Mouse (Mus musculus): ENCODE measurements around the gene Pgap3. TPM values are rescaled to one million over a fixed set of nuclear protein-coding genes. Genes with fewer than 3 reads are reported as not detected.

The Pgap3 gene
- polyA plus RNA-seq, 1 experiment from 2014 or later: 6.7 TPM

DNA sequence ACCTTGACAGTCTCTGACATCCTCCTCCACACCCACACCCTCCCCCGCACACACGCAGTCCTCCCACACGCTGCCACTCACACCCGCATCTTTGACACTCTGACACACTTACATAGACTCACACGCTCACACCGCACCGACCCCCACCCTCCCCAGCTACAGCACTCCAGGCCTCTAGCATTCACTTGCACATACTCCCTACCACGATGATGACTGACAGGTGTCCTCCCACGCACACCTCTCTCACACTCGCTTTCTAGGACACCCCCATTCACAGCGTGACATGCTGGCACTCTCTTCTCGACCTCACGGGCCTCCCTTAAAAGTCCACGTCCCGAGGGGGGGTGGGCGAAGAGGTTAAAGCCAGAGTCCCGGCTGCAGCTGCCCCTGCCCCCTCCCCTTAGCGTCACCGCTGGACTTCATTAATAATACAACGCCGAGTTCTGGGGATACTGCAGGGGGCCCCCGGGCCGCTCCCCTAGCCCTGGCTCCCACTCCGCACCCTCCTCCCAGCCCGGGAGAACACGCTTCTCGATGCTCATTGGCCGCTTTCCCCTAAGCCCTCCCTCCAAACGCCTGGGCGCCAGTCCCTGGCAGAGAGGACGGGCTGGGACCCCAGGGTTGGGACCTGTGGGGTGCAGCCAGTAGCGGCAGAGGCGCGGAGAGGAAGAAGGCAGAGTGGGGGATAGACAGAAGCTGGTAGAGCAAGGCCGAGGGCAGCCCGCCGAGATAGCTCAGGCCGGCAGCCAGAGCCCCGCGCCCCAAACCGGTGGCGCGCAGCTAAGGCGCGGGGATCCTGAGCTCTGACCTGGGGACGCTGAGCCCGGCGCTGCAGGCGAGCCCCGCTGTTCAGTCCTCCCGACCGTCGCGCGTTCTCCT, 52.0 kb downstream of the Pgap3 start, which contains the start of gene Ppp1r1b:
Ppp1r1b (plus strand) TSS at position 322 of the 879 bp plus-strand sequence.
- 1% methylated on average over 52 of the region's 55 CpGs for WGBS
- peak within 1 kb of the TSS; percentile 55 for H3K4me3 ChIP-seq
- peaks cover 91% of the 10 kb centered on the region for H3K27me3 ChIP-seq
- no peak within 1 kb of the TSS for H3K27ac ChIP-seq
- peaks cover 25% of the 10 kb centered on the region for H3K4me1 ChIP-seq
- no peaks in the 10 kb centered on the region for H3K9me3 ChIP-seq (replicated peaks)
- peak within 1 kb of the TSS; percentile 68 for H3K9ac ChIP-seq
- ATAC-seq: peak; percentile 75
- peak within 1 kb of the TSS; percentile 97 for H3K4me2 ChIP-seq
- H3K36me3 ChIP-seq (ENCODE audit: poor library complexity, severe bottlenecking): no peaks in the 10 kb centered on the region

DNA sequence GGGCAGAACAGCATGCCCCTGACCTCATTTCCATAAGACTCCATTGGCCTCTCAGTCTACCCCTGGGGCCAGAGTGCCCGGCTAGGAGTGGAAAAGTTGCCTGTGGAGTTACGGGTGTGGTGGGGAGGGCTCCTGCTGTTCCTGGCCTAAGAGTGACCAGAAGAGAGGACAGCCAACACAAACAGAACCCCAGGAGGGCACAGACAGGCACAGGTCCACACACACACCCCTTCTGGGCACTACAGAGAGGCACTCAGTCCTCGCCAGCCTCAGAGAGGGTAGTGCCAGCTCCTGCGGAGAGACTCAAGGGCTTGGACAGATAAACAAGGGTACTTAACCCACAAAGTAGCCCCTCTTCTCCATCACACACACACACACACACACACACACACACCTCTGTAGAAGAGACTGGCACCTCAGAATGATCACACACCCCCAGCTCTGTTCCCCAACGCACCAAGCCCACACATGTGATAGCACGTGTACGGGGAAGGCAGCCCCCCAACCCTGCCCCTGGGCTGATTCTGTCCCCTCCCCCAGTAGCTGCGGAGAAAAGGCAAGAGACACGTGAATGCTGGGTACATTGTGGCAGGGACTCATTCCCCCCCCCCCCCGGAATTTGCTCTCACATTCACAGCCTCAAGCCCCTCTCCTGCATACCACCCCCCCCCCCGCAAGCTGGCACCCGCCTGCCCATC, 52.8 kb downstream of the Pgap3 start:
- Histone ChIP-seq H3K27me3 (peaks cover 83% of the 10 kb centered on the region), H3K36me3 (ENCODE audit: poor library complexity, severe bottlenecking) (no peaks in the 10 kb centered on the region), H3K27ac (no peak overlapping the region), H3K9me3 (replicated peaks) (no peaks in the 10 kb centered on the region), H3K4me2 (peak overlapping the region; percentile 97), H3K4me1 (peaks cover 26% of the 10 kb centered on the region), H3K4me3 (peak overlapping the region; percentile 55; the same call in 1 of the 2 replicates), H3K9ac (no peak overlapping the region)
- peak; percentile 14; the same call in 1 of the 2 replicates for ATAC-seq
- WGBS: under 1% methylated on average over 12 of the region's 12 CpGs

DNA sequence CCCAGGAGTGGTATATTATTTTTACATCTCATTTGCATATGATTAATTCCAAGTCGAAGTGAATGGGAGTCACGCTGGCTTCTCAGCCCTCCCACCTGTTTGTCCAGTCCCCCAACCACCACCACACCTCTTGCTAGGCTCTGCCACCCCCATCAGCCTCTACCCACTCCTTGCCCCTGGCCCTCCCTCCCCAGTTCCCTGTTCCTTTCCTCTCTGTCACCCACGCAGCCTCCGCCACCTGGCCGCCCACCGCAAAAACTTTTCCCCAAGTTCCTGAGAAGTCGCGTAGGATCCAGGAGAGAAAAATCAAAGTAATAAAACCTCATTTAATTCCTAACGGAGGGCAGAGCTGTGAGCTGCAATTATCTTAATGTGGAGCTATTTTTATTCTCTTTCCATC, 54.1 kb downstream of the Pgap3 start:
- H3K4me1 ChIP-seq: peaks cover 39% of the 10 kb centered on the region
- H3K4me2 ChIP-seq: no peak overlapping the region
- no peak overlapping the region for H3K27ac ChIP-seq
- ATAC-seq: no peak
- H3K9ac ChIP-seq: no peak overlapping the region
- WGBS: 7% methylated on average over 9 of the region's 9 CpGs
- H3K9me3 ChIP-seq (replicated peaks): no peaks in the 10 kb centered on the region
- peaks cover 82% of the 10 kb centered on the region for H3K27me3 ChIP-seq
- H3K4me3 ChIP-seq: no peak overlapping the region
- no peaks in the 10 kb centered on the region for H3K36me3 ChIP-seq (ENCODE audit: poor library complexity, severe bottlenecking)

DNA sequence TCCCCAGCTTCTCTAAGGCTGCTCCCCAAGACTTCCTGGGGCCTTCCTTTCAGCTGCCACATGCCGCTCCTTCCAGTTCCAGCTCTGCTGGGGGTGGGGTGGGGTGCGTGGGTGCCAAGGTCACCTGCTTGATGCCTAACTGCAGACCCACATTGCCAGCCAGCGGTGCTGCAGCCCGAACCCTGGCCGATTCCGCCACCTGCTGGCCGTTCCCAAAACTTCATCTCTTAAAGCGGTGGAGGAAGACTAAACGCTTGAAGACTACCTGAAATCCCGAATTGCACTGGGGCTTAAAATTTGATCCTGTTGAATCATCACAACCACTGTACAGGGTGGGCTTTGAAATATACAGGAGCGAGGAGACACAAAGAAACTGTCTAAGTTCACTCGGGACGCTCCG, 55.0 kb downstream of the Pgap3 start:
- Histone ChIP-seq H3K9ac (peak overlapping the region; percentile 26; the same call in 1 of the 2 replicates), H3K36me3 (ENCODE audit: poor library complexity, severe bottlenecking) (no peaks in the 10 kb centered on the region), H3K4me1 (peaks cover 45% of the 10 kb centered on the region), H3K27me3 (peaks cover 80% of the 10 kb centered on the region), H3K9me3 (replicated peaks) (no peaks in the 10 kb centered on the region), H3K27ac (no peak overlapping the region), H3K4me3 (peak overlapping the region; percentile 18; the same call in 1 of the 2 replicates), H3K4me2 (peak overlapping the region; percentile 49)
- ATAC-seq: no peak; the same call in 1 of the 2 replicates
- 1% methylated on average over 14 of the region's 14 CpGs for WGBS

DNA sequence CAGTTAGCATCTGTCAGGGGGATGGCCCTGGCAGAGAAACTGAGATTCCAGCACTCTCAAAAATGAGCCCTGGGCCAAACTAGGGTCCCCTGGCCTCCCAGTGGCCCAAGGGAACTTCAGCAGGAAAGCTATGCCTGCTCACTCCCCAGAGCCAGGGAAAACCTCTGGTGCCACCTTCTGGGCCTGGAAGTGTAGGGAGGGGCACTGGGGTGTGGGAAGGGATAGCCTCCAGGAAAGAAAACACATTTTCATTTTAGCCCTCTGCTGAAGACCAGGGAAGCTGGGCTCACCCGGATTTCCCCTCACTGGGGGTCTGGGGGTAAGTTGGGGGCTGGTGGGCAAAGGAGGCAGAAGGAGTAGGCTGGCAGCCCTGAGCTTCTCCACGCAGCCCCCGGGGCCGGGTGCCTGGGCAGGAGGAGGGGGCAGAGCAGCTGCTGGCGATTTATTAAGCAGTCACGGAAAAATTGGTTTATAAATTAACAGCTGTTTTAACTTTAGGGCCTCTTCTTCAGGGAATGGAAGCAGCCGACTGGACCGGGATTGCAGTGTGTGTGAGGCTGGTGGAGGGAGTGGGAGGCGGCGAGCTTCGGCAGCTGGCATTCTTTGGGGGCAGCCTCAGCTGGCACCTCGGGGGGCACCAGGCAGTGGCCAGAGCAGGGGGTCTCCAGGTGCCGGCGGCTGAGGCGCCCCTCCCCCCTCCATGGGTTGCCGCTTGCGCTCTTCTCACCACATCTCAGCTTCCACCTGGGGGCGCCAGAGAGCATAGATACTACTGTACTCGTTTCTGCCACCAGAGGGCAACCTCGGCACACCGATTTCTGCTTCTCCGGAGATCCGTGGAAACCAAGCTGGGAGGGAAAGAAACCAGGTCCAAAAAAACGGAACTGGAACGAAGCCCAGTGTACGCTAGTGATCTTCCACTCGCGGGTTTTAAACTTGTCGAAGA, 58.0 kb downstream of the Pgap3 start:
- Histone ChIP-seq H3K36me3 (ENCODE audit: poor library complexity, severe bottlenecking) (no peaks in the 10 kb centered on the region), H3K27me3 (peaks cover 75% of the 10 kb centered on the region), H3K9ac (peak overlapping the region; percentile 48), H3K4me3 (peak overlapping the region; percentile 31), H3K4me2 (peak overlapping the region; percentile 62), H3K27ac (peak overlapping the region; percentile 48), H3K9me3 (replicated peaks) (no peaks in the 10 kb centered on the region), H3K4me1 (peaks cover 56% of the 10 kb centered on the region)
- ATAC-seq: peak; percentile 42
- WGBS: under 1% methylated on average over 29 of the region's 29 CpGs

DNA sequence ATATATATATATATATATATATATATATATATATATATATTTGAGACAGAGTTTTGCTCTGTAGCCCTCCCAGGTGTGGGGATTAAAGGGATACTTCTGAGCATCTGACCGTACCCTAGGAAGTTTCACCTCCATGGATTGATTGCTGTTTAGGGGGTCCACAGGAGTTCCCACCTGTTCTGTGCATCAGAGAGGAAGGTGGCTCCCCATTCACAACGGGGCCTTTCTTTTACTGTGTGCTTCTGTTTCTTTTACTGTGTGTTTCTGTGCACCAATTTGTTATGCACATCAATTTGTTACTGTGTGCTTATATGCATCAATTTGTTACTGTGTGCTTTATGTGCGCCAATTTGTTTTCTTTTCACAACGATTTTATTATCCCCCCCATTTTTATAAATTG, 59.1 kb downstream of the Pgap3 start:
- Histone ChIP-seq H3K4me3 (no peak overlapping the region), H3K4me1 (peaks cover 62% of the 10 kb centered on the region), H3K4me2 (no peak overlapping the region), H3K27ac (no peak overlapping the region), H3K36me3 (ENCODE audit: poor library complexity, severe bottlenecking) (no peaks in the 10 kb centered on the region), H3K27me3 (peaks cover 75% of the 10 kb centered on the region), H3K9ac (no peak overlapping the region), H3K9me3 (replicated peaks) (no peaks in the 10 kb centered on the region)
- no peak for ATAC-seq
- WGBS: 64% methylated on average over 4 of the region's 4 CpGs

DNA sequence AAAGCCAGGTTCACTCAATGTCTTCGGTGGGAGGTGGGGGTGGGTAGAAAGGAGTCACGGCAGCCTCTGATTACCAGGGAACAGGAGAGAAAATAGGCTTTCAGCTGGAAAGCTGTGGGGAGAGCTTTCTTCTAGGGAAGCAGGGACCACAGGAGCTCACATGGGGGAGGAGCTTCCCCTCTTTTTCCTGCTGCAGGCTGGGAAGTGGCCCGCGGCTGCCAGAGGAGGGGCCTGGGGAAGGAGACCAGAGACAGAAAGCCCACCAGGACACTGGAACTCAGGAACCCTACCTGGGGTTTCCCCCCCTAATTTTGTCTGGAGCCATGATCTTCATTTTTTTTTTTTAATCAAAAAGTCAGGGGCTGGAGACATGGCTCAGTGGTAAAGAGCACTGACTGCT, 59.7 kb downstream of the Pgap3 start:
- no peak for ATAC-seq
- WGBS: 3% methylated on average over 4 of the region's 4 CpGs
- Histone ChIP-seq H3K4me2 (no peak overlapping the region), H3K27ac (peak overlapping the region; percentile 99), H3K36me3 (ENCODE audit: poor library complexity, severe bottlenecking) (no peaks in the 10 kb centered on the region), H3K9ac (no peak overlapping the region), H3K4me3 (no peak overlapping the region), H3K4me1 (peaks cover 64% of the 10 kb centered on the region), H3K9me3 (replicated peaks) (no peaks in the 10 kb centered on the region), H3K27me3 (peaks cover 76% of the 10 kb centered on the region)

DNA sequence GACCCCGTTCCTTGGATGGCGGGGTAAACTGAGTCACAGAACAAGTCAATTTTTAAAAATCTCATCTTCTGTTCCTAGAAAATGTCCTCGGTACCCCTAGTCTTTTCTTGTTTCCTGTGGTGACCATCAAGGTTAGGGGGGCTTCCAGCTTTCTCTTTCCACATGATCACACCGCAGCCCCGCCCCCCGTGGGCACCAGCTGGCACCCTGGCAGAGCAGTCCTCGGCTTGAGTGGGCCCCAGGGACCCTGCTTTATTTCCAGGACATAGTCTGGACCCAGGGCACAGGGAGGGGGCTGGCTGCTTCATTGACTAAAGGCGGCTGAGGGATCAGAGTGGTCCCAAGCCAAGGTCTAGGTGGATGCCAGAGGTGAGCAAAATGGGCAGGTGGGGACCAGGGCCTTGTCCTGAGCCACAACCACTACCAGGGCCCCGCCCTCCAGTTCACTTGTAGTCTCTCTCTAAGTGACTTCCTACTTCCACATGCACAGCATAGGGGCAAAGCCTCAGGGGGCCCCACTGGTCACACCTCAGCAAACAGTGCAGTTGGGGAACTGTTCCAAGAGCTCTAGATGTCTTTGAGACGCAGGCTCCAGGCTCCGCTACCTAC, 60.5 kb downstream of the Pgap3 start:
- Histone ChIP-seq H3K4me3 (peak overlapping the region; percentile 46), H3K9ac (peak overlapping the region; percentile 79), H3K9me3 (replicated peaks) (no peaks in the 10 kb centered on the region), H3K27ac (peak overlapping the region; percentile 99), H3K36me3 (ENCODE audit: poor library complexity, severe bottlenecking) (no peaks in the 10 kb centered on the region), H3K27me3 (peaks cover 79% of the 10 kb centered on the region), H3K4me2 (peak overlapping the region; percentile 87), H3K4me1 (peaks cover 66% of the 10 kb centered on the region)
- 7% methylated on average over 11 of the region's 11 CpGs for WGBS
- ATAC-seq: 0 out of 2 replicates have a peak, but pooled peaks have one; percentile 6

DNA sequence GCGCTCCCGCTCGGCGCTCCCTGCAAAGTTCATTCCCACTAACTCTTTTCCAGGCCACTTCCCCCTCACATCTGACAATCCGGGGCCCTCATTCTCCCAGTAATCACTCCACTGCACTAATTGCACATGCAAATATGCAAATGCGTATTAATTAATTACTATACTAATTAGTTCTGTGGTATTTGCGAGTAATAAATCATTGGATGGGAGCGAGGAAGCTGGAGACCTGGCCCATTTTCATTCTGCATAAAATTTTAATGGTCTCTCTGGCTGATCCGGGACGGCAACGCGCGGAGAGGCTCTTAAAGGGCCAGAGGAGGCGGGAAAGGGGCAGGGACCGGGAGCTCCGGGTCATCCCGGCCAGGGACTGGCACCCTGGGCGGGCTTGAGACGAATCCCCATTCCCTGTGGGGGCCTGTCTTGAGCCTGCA, 61.2 kb downstream of the Pgap3 start:
- Histone ChIP-seq H3K27ac (peak overlapping the region; percentile 99), H3K4me3 (peak overlapping the region; percentile 46), H3K9me3 (replicated peaks) (no peaks in the 10 kb centered on the region), H3K27me3 (peaks cover 82% of the 10 kb centered on the region), H3K4me2 (peak overlapping the region; percentile 87), H3K4me1 (peaks cover 73% of the 10 kb centered on the region), H3K36me3 (ENCODE audit: poor library complexity, severe bottlenecking) (no peaks in the 10 kb centered on the region), H3K9ac (peak overlapping the region; percentile 79)
- peak; percentile 31 for ATAC-seq
- WGBS: under 1% methylated on average over 19 of the region's 19 CpGs
